ENCODE assay signal across 9 mouse cellular contexts in the genomic region with DNA sequence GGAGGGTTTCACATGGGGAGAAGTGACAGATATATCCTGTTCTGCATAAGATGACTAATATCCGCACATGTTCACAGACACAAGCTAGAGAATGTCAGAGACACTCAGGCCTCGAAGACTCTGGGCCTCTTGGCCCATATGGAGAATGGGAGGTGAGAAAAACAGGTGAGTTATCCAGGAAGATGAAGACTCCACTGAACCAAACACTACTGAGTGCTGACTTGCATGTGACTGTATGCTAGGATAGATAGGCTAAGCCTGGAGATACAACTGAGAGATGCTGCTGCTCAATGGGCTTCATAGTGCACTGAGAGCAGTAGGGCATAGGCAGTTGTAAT.
"Had no signal": no experiment of that assay in that cellular context is flagged by ENCODE, and none has a peak within 500 bp of the region (broad histone marks: within the 10 kb centered on the region; RNA-seq: fewer than 3 reads in every experiment).

No protein-coding gene starts in this region.

- H3K4me3 ChIP-seq: intestine, embryonic 15.5 days; limb, embryonic 15.5 days; liver, embryonic 12.5 days; midbrain, embryonic 10.5 days; myocyte; neural tube, embryonic 15.5 days had no signal

- ATAC-seq: intestine, embryonic 15.5 days; liver, embryonic 12.5 days had no signal

- H3K27ac ChIP-seq: intestine, embryonic 15.5 days; limb, embryonic 15.5 days; liver, embryonic 12.5 days; midbrain, embryonic 10.5 days; neural tube, embryonic 15.5 days; stomach, postnatal 0 days had no signal

- H3K9ac ChIP-seq: intestine, embryonic 15.5 days; limb, embryonic 15.5 days; liver, embryonic 12.5 days; lung, embryonic 14.5 days; neural tube, embryonic 15.5 days had no signal

- H3K9me3 ChIP-seq: intestine, embryonic 15.5 days; limb, embryonic 15.5 days; liver, embryonic 12.5 days; midbrain, embryonic 10.5 days; neural tube, embryonic 15.5 days had no signal

- H3K36me3 ChIP-seq: intestine, embryonic 15.5 days; limb, embryonic 15.5 days; liver, embryonic 12.5 days; midbrain, embryonic 10.5 days; neural tube, embryonic 15.5 days had no signal

- DNase-seq: lung, postnatal 4 days had no signal

- H3K4me1 ChIP-seq: intestine, embryonic 15.5 days; limb, embryonic 15.5 days; liver, embryonic 12.5 days; neural tube, embryonic 15.5 days had no signal

- H3K4me2 ChIP-seq: intestine, embryonic 15.5 days; limb, embryonic 15.5 days; liver, embryonic 12.5 days; lung, embryonic 14.5 days; neural tube, embryonic 15.5 days had no signal

- H3K27me3 ChIP-seq: intestine, embryonic 15.5 days; limb, embryonic 15.5 days; liver, embryonic 12.5 days; neural tube, embryonic 15.5 days had no signal
